Mouse (Mus musculus) midbrain, embryonic 11.5 days (tissue): ENCODE data around the gene Tex26. TPM values are rescaled to one million over a fixed set of nuclear protein-coding genes. Genes with fewer than 3 reads are reported as not detected.

Source experiments
- ATAC-seq: fragments of 200-750 bp; cut with Nextera tagmentation; 2 replicates; pipeline ENCODE4 v1.8.0; 2017; ENCODE audit warnings: moderate TSS enrichment, moderate library complexity; ENCODE audit not compliant: low FRiP score
- DNase-seq: peaks from one replicate; pipeline ENCODE4 v3.0.0; 2015; ENCODE audit warnings: low spot score; ENCODE audit errors: missing footprints
- H3K27ac ChIP-seq: fragments of 300-500 bp; sonication (generic); 2 replicates; pipeline ENCODE4 v1.5.1; 2014; ENCODE audit warnings: low read depth, low read length
- H3K27me3 ChIP-seq: fragments of 300-500 bp; sonication (generic); 2 replicates; pipeline ENCODE4 v1.6.1; 2014; ENCODE audit warnings: mild to moderate bottlenecking, low read length, moderate library complexity, mixed read lengths; ENCODE audit not compliant: control insufficient read depth, insufficient read depth
- H3K36me3 ChIP-seq: fragments of 300-500 bp; sonication (generic); 2 replicates; pipeline ENCODE4 v1.6.1; 2014; ENCODE audit warnings: mild to moderate bottlenecking, low read length, moderate library complexity, mixed read lengths; ENCODE audit not compliant: control insufficient read depth, insufficient read depth
- H3K4me1 ChIP-seq: fragments of 300-500 bp; sonication (generic); 2 replicates; pipeline ENCODE4 v1.6.1; 2014; ENCODE audit warnings: low read length; ENCODE audit not compliant: control insufficient read depth, insufficient read depth
- H3K4me2 ChIP-seq: fragments of 300-500 bp; sonication (generic); 2 replicates; pipeline ENCODE4 v1.6.1; 2014; ENCODE audit warnings: mild to moderate bottlenecking, moderate library complexity
- H3K4me3 ChIP-seq: fragments of 300-500 bp; sonication (generic); 2 replicates; pipeline ENCODE4 v1.5.1; 2014; ENCODE audit warnings: low read depth, low read length
- H3K9ac ChIP-seq: fragments of 300-500 bp; sonication (generic); 2 replicates; pipeline ENCODE4 v1.6.1; 2014; ENCODE audit warnings: low read length
- H3K9me3 ChIP-seq: fragments of 300-500 bp; sonication (generic); 2 replicates; pipeline ENCODE4 v1.6.1; 2016; ENCODE audit warnings: low read length; ENCODE audit not compliant: control insufficient read depth
- WGBS: fragments of 180-500 bp; shearing (Covaris S2); extraction: QIAGEN DNeasy Blood & Tissue Kit; methylation state at CpG from one replicate; pipeline ENCODE4 v1.1.7; 2014; 5-methylcytosine and 5-hydroxymethylcytosine counted together
- polyA plus RNA-seq: library from polyadenylated mRNA; unstranded; fragments of >200 nt; fragmentation: Nextera tagmentation; extraction: Ambion mirVana; gene quantifications from 2 replicates; pipeline ENCODE4 v1.2.1, GENCODE M21; 2014

Tex26 gene
- polyA plus RNA-seq, 1 experiment from 2014 or later: 1.2 TPM

DNA sequence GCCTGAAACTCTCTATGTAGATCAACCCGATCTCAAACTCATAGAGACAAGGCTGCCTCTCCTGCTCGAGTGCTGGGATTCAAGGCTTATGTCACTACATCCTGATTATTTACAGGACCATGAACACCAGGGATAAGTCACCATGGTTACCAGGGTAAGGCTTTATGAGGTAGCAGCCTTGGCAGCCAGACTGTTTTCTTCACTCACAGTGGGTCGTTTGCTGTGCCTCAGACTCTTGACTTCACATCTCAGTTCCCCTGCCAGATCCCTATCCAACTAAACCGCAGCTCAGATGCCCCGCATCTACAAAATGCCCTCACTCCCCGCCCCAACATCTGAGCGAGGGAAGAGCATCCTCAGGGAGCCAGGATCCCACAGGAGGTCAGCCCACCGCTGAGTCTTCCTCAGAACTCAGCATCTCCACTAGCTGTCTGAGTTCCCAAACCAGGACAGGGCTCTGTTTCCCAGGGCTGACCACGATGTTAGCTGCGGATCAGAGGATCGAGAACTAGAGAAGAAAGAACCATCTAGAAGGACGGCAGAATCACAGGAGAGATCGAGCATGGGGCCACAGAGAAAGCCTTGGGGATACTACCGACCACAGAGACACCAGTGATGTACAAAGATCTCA lies 2.3 kb downstream of the Tex26 start:
- Histone ChIP-seq H3K9ac (no peak overlapping the region; the same call in 1 of the 2 replicates), H3K36me3 (no peaks in the 10 kb centered on the region), H3K27ac (no peak overlapping the region; the same call in 1 of the 2 replicates), H3K4me3 (no peak overlapping the region), H3K9me3 (no peaks in the 10 kb centered on the region), H3K4me1 (peaks cover 30% of the 10 kb centered on the region), H3K27me3 (peaks cover 7% of the 10 kb centered on the region; the same call in 1 of the 2 replicates), H3K4me2 (no peak overlapping the region)
- WGBS: 39% methylated on average over 14 of the region's 14 CpGs
- DNase-seq (peak; percentile 92), ATAC-seq (peak; percentile 33; the same call in 1 of the 2 replicates)

DNA sequence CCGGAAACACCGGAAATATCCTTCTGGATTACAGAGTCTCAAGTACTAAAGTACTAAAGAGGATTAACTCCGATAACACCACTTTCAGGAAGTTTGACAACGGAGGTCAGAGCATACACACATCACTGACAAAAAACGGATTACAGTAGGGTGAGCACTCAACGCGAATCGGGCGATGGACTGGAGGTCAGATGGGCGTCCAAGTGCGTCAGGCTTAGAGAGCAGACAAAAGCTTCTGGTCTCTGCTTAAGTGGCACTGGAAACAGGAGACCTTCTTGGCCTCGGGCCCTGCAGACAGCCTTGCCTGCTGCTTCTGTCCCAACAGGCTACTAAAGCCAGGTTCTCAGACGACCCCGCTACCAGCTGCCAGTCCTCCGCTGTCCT lies 2.8 kb downstream of the Tex26 start:
- 42% methylated on average over 15 of the region's 15 CpGs for WGBS
- no peak overlapping the region for H3K4me2 ChIP-seq
- ATAC-seq (no peak), DNase-seq (peak; percentile 90)
- peaks cover 7% of the 10 kb centered on the region; the same call in 1 of the 2 replicates for H3K27me3 ChIP-seq
- no peaks in the 10 kb centered on the region for H3K9me3 ChIP-seq
- peaks cover 30% of the 10 kb centered on the region for H3K4me1 ChIP-seq
- H3K27ac ChIP-seq: peak overlapping the region; percentile 21; the same call in 1 of the 2 replicates
- H3K4me3 ChIP-seq: no peak overlapping the region
- H3K36me3 ChIP-seq: no peaks in the 10 kb centered on the region
- H3K9ac ChIP-seq: no peak overlapping the region

DNA sequence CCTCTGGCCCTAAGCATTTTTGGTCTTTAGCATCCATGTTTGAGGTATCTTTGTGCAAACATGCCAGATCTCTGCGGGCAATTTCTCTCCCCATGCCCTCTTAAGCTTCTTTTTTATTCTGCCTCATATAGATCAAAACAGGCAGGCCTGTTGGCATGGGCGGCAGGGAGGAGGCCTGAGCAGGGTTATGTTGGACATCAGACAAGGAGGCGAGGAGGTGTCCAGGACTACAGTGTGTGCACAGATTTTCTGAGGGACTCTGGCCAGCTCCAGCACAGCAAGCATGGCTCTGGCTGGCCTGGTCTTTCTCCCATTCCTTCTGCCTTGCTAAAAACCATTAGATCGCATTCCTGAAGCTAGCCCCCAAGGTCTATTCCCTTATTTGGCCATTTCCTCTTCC lies 5.0 kb downstream of the Tex26 start:
- ATAC-seq (no peak), DNase-seq (no peak)
- peaks cover 25% of the 10 kb centered on the region for H3K4me1 ChIP-seq
- no peak overlapping the region for H3K4me3 ChIP-seq
- H3K27me3 ChIP-seq: peaks cover 7% of the 10 kb centered on the region; the same call in 1 of the 2 replicates
- no peaks in the 10 kb centered on the region; the same call in 1 of the 2 replicates for H3K9me3 ChIP-seq
- H3K4me2 ChIP-seq: no peak overlapping the region
- 84% methylated on average over 4 of the region's 4 CpGs for WGBS
- H3K36me3 ChIP-seq: no peaks in the 10 kb centered on the region
- H3K9ac ChIP-seq: no peak overlapping the region
- H3K27ac ChIP-seq: no peak overlapping the region

DNA sequence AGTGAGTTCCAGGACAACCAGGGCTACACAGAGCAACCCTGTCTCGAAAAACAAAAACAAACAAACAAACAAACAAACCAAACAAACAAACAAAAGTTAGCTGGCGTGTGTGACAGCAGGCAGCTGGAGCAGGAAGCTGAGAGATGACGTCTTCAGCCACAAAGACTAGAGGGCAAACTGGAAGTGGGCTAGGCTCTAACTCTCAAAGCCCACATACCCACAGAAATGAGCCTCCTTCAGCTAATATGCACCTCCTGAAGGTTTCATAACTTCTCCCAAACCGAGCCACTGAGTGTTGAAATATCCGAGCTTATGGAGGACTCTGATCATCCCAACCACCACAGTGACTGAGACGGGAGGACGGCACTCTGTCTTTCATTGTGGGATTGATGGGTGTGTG lies 7.0 kb downstream of the Tex26 start:
- Histone ChIP-seq H3K4me1 (peaks cover 9% of the 10 kb centered on the region), H3K9ac (no peak overlapping the region), H3K4me3 (no peak overlapping the region), H3K27me3 (peaks cover 7% of the 10 kb centered on the region; the same call in 1 of the 2 replicates), H3K36me3 (no peaks in the 10 kb centered on the region), H3K9me3 (no peaks in the 10 kb centered on the region; the same call in 1 of the 2 replicates), H3K4me2 (no peak overlapping the region), H3K27ac (no peak overlapping the region)
- ATAC-seq (no peak), DNase-seq (no peak)
- 86% methylated on average over 7 of the region's 7 CpGs for WGBS

DNA sequence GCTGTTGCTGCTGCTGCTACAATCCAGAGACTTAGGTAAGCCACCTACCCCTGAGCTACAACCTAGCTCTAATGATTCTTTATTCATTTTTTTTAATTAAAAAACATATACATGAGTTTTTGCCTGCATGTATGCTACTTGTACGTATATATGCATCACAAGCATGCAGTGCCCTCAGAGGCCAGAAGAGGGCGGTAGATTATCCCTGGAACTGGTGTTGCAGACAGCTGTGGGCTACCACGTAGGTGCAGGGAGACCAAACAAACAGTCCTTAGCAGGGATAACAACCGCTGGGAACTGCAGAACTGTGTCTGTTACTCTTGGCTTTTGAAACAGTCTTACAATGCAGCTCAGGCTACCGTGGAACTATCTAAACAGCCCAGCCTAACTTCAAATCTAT lies 8.3 kb downstream of the Tex26 start:
- Histone ChIP-seq H3K9ac (no peak overlapping the region), H3K4me3 (no peak overlapping the region), H3K4me2 (no peak overlapping the region), H3K4me1 (no peaks in the 10 kb centered on the region), H3K27ac (no peak overlapping the region), H3K36me3 (no peaks in the 10 kb centered on the region), H3K9me3 (no peaks in the 10 kb centered on the region; the same call in 1 of the 2 replicates), H3K27me3 (peaks cover 7% of the 10 kb centered on the region; the same call in 1 of the 2 replicates)
- WGBS: 83% methylated on average over 5 of the region's 5 CpGs
- DNase-seq (no peak), ATAC-seq (no peak)

DNA sequence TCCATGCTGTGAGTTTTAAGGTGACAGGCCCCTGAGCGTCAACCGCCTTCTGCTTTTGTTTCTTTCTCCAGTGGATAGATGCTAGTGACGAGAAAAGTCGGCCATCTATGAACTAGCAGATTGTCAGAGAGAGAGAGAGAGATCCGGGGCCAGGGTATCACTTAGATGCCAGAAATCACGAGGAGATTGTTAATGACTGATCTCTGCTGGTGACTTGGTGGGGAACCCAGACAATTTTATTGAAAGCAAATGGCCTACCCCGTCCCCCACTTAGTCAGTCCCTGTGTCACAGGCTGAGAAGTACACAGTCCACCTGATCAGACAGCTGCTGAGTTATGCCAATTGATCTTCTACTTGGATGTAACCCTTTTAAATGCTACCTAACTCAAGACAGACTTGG lies 9.9 kb downstream of the Tex26 start:
- WGBS: 86% methylated on average over 7 of the region's 7 CpGs
- Histone ChIP-seq H3K36me3 (no peaks in the 10 kb centered on the region), H3K9me3 (no peaks in the 10 kb centered on the region; the same call in 1 of the 2 replicates), H3K4me3 (no peak overlapping the region), H3K4me2 (no peak overlapping the region), H3K9ac (no peak overlapping the region), H3K27me3 (peaks cover 2% of the 10 kb centered on the region; the same call in 1 of the 2 replicates), H3K4me1 (no peaks in the 10 kb centered on the region), H3K27ac (no peak overlapping the region)
- no peak for DNase-seq
- ATAC-seq: no peak

DNA sequence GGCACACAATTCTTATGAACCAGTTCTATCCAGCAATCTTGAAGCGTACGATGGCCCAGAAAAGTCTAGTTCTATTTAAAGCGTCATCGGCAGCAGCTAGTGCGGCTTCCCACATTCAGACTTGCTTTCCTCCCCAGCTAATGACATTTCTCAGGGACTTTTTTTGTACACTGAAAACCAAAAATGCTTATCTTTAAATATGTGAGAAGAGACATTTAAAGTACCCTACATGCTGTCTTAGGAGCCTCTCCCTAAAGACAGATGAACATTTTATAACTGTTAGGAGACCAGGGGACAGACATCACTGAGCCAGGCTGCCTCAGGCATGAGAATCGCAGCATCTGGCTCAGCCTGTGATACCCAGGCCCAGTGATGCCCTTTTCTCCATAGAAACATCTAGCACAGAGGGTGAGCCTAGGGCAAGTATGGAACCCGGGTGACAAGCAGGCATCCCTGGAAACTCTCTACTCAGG lies 11.8 kb downstream of the Tex26 start:
- ATAC-seq: no peak
- 91% methylated on average over 7 of the region's 7 CpGs for WGBS
- DNase-seq: no peak
- H3K27me3 ChIP-seq: no peaks in the 10 kb centered on the region
- no peaks in the 10 kb centered on the region for H3K4me1 ChIP-seq
- H3K4me2 ChIP-seq: no peak overlapping the region
- H3K9me3 ChIP-seq: no peaks in the 10 kb centered on the region; the same call in 1 of the 2 replicates
- H3K36me3 ChIP-seq: no peaks in the 10 kb centered on the region
- H3K4me3 ChIP-seq: no peak overlapping the region
- no peak overlapping the region for H3K27ac ChIP-seq
- H3K9ac ChIP-seq: no peak overlapping the region

DNA sequence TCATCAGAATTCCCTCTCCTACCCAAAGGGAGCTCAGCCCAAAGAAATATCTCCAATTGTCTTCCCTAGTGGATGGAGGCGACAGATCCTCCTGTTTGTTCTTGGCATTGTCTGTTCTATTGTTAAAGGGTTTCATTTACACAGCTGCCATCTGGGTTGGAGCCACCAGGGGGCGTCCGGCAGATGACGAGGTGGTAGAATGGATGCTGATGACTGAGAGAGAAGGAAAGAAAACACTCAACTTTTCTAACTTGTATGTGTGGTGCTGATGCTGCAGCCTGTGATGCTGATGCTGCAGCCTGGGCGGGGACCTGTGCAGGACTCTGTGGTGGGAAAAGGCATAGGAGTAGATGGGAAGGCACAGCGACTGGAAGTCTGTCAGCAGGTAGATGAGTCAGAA lies 14.8 kb downstream of the Tex26 start:
- H3K36me3 ChIP-seq: no peaks in the 10 kb centered on the region
- no peak overlapping the region for H3K27ac ChIP-seq
- no peak; the same call in 1 of the 2 replicates for ATAC-seq
- H3K4me2 ChIP-seq: no peak overlapping the region
- peak; percentile 97 for DNase-seq
- 22% methylated on average over 6 of the region's 6 CpGs for WGBS
- H3K4me3 ChIP-seq: no peak overlapping the region
- H3K4me1 ChIP-seq: peaks cover 2% of the 10 kb centered on the region; the same call in 1 of the 2 replicates
- no peaks in the 10 kb centered on the region for H3K9me3 ChIP-seq
- no peaks in the 10 kb centered on the region for H3K27me3 ChIP-seq
- H3K9ac ChIP-seq: no peak overlapping the region

DNA sequence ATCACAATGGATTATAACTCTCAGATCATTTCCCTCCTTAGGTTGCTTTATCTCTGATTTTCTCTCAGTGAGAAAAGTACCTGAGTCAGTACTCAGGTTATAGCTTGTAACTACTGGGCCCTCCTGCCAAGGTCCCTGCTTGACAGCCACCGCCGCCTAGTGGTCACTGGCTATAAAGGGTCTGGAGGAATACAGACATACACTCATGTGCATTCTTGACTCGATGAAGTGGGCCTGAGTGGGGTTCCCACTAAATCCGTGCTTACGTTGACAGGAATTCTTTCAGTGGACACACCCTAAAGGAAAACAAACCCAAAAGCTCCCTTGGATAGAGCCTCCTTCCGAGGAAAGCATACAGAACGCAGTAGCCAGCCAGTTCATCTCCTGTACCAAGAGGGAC lies 17.1 kb downstream of the Tex26 start:
- Histone ChIP-seq H3K27ac (no peak overlapping the region), H3K9ac (no peak overlapping the region), H3K27me3 (no peaks in the 10 kb centered on the region), H3K4me2 (no peak overlapping the region), H3K4me1 (peaks cover 2% of the 10 kb centered on the region; the same call in 1 of the 2 replicates), H3K36me3 (no peaks in the 10 kb centered on the region), H3K4me3 (no peak overlapping the region), H3K9me3 (no peaks in the 10 kb centered on the region)
- DNase-seq: no peak
- no peak for ATAC-seq
- 93% methylated on average over 7 of the region's 7 CpGs for WGBS
